Mouse (Mus musculus) granulocyte monocyte progenitor cell, adult 5-6 weeks (primary cell): ENCODE results near the gene Anks1. TPM values are rescaled to one million over a fixed set of nuclear protein-coding genes. Genes with fewer than 3 reads are reported as not detected.

Experiments used
- ATAC-seq: replicated peaks from 2 replicates; pipeline ENCODE4 v1.8.0; 2016; ENCODE audit warnings: mild to moderate bottlenecking, moderate TSS enrichment, inconsistent platforms; ENCODE audit not compliant: poor library complexity, severe bottlenecking
- total RNA-seq, 2 experiments: library from RNA; stranded (forward) in 1 of 2; stranded (reverse) in 1 of 2; fragments of 200-712, 200-1000 nt in 1 of 2; fragments of >200 nt in 1 of 2; fragmentation: Nextera tagmentation in 1 of 2; gene quantifications; 2 replicates each; pipeline ENCODE4 v1.2.3; 2014 to 2017

Gene Anks1
- total RNA-seq, 2 experiments from 2014 or later: 31.9 to 49.0 TPM

GRCm38 (mm10) chr17:28040620-28041019, 131.5 kb downstream of the Anks1 start:
- no peak for ATAC-seq

GRCm38 (mm10) chr17:28041298-28041697, 132.2 kb downstream of the Anks1 start:
- no peak for ATAC-seq

GRCm38 (mm10) chr17:28042299-28042771, 133.2 kb downstream of the Anks1 start:
- no peak for ATAC-seq

- no peak for ATAC-seq
Measured at GRCm38 (mm10) chr17:28047017-28047416, 137.9 kb downstream of the Anks1 start.

- no peak for ATAC-seq
Measured at GRCm38 (mm10) chr17:28047520-28047919, 138.4 kb downstream of the Anks1 start.

GRCm38 (mm10) chr17:28048425-28048824, 139.3 kb downstream of the Anks1 start:
- peak; percentile 66 for ATAC-seq

GRCm38 (mm10) chr17:28050210-28050609, 141.1 kb downstream of the Anks1 start:
- no peak for ATAC-seq

- ATAC-seq: no peak
Measured at GRCm38 (mm10) chr17:28052293-28052863, 143.3 kb downstream of the Anks1 start.

GRCm38 (mm10) chr17:28058346-28058745, 149.2 kb downstream of the Anks1 start:
- ATAC-seq: no peak

- no peak for ATAC-seq
Measured at GRCm38 (mm10) chr17:28060681-28061080, 151.6 kb downstream of the Anks1 start.

GRCm38 (mm10) chr17:28061472-28061871, 152.4 kb downstream of the Anks1 start:
- ATAC-seq: peak; percentile 21; the same call in 1 of the 2 replicates

GRCm38 (mm10) chr17:28062710-28063109, 153.6 kb downstream of the Anks1 start:
- no peak for ATAC-seq

GRCm38 (mm10) chr17:28063163-28063562, 154.1 kb downstream of the Anks1 start:
- no peak for ATAC-seq

- ATAC-seq: no peak
Measured at GRCm38 (mm10) chr17:28067303-28067702, 158.2 kb downstream of the Anks1 start.

GRCm38 (mm10) chr17:28069446-28069845, 160.3 kb downstream of the Anks1 start:
- ATAC-seq: peak; percentile 53

GRCm38 (mm10) chr17:28070256-28070655, 161.2 kb downstream of the Anks1 start:
- no peak for ATAC-seq

- no peak for ATAC-seq
Measured at GRCm38 (mm10) chr17:28072730-28073129, 163.6 kb downstream of the Anks1 start.

GRCm38 (mm10) chr17:28074486-28074885, 165.4 kb downstream of the Anks1 start:
- no peak for ATAC-seq

- ATAC-seq: no peak
Measured at GRCm38 (mm10) chr17:28078028-28078427, 168.9 kb downstream of the Anks1 start.

- peak; percentile 51 for ATAC-seq
Measured at GRCm38 (mm10) chr17:28079618-28080017, 170.5 kb downstream of the Anks1 start.

GRCm38 (mm10) chr17:28080045-28080816, 171.1 kb downstream of the Anks1 start, which contains the start of gene Tcp11:
Gene Tcp11 (minus strand): TSS chr17:28080639.
- ATAC-seq: peak; percentile 89

GRCm38 (mm10) chr17:28080817-28081165, 171.7 kb downstream of the Anks1 start:
- no peak for ATAC-seq
